Mouse (Mus musculus) neural tube, embryonic 13.5 days (tissue): ENCODE data around the gene Sox5. TPM values are rescaled to one million over a fixed set of nuclear protein-coding genes. Genes with fewer than 3 reads are reported as not detected.
"Not testable (repeated sequence)": the region's sequence is repeated elsewhere in the genome, so short reads cannot be mapped to it uniquely, and the experiment has no call there.

Source experiments
- ATAC-seq: fragments of 200-750 bp; cut with Nextera tagmentation; 2 replicates; pipeline ENCODE4 v1.8.0; 2017; ENCODE audit warnings: low read depth, mild to moderate bottlenecking, moderate TSS enrichment, moderate library complexity
- H3K27ac ChIP-seq: fragments of 300-500 bp; sonication (generic); replicated peaks from 2 replicates; pipeline ENCODE4 v1.5.1; 2015; ENCODE audit warnings: moderate library complexity, mild to moderate bottlenecking, inconsistent platforms
- H3K27me3 ChIP-seq: fragments of 300-500 bp; sonication (generic); 2 replicates; pipeline ENCODE4 v1.6.1; 2015; ENCODE audit warnings: mild to moderate bottlenecking, inconsistent platforms
- H3K36me3 ChIP-seq: fragments of 300-500 bp; sonication (generic); 2 replicates; pipeline ENCODE4 v1.6.1; 2015; ENCODE audit warnings: mild to moderate bottlenecking, inconsistent platforms
- H3K4me1 ChIP-seq: fragments of 300-500 bp; sonication (generic); replicated peaks from 2 replicates; pipeline ENCODE4 v1.6.1; 2015; ENCODE audit warnings: inconsistent platforms
- H3K4me2 ChIP-seq: fragments of 300-500 bp; sonication (generic); 2 replicates; pipeline ENCODE4 v1.6.1; 2015; ENCODE audit warnings: inconsistent platforms, mild to moderate bottlenecking, moderate library complexity
- H3K4me3 ChIP-seq: fragments of 300-500 bp; sonication (generic); 2 replicates; pipeline ENCODE4 v1.5.1; 2015; ENCODE audit warnings: mild to moderate bottlenecking, inconsistent platforms
- H3K9ac ChIP-seq: fragments of 300-500 bp; sonication (generic); 2 replicates; pipeline ENCODE4 v1.6.1; 2015; ENCODE audit warnings: moderate library complexity, mild to moderate bottlenecking, inconsistent platforms
- H3K9me3 ChIP-seq: fragments of 300-500 bp; sonication (generic); 2 replicates; pipeline ENCODE4 v1.6.1; 2016; ENCODE audit warnings: inconsistent platforms
- WGBS: fragments of 180-500 bp; shearing (Covaris S2); methylation state at CpG from one replicate; pipeline ENCODE4 v1.1.7; 2015; 5-methylcytosine and 5-hydroxymethylcytosine counted together
- polyA plus RNA-seq: library from polyadenylated mRNA; unstranded; fragments of >200 nt; fragmentation: Nextera tagmentation; extraction: Ambion mirVana; gene quantifications from 2 replicates; pipeline ENCODE4 v1.2.1, GENCODE M21; 2015

The Sox5 gene
- polyA plus RNA-seq, 1 experiment from 2014 or later = 24.8 TPM

DNA sequence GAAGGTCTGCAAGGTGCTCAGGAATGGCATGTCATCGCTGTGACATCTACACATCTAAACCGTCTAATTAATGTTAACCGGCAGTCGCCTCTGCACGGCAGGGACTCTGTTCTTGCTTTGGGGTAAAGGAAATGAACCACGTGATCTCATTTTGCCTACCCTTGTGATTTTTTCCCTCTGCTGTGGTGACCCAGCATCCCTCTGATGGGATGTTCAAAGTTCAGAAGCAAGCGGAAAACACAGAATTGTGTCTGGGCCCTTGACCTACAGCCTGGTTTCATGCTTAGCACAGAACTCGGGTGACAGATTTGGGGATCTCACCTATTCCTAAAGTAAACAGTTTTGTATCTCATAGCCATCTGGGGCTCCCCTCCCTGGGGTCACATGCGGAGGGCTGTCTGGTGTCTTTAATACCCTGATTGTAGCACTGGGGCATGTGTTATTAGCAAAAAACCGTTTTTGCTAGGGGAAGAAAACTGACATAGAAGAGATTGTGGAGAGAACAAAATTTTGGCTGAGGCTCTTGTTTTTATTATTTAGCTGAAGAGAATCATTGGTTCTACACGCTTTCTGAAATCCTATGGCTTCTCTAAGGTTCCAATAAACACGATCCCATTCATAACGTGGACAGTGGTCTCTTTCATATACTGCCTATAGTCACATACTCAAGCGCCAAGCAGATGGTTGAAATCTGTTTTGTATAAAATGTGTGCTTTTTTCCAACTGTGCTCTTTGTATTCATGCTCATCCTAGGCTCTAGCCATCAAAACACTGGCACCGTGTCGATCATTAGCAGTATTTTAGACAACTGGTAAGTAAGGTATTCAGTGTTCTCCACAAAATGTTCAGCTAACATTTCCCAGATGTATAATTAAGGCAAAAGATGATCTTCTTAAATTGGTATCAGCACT, 584.3 kb downstream of the Sox5 start:
- no peak overlapping the region for H3K9ac ChIP-seq
- no peak overlapping the region for H3K4me2 ChIP-seq
- H3K9me3 ChIP-seq = no peaks in the 10 kb centered on the region
- H3K4me1 ChIP-seq = peaks cover 11% of the 10 kb centered on the region; the same call in 1 of the 2 replicates
- WGBS = 55% methylated on average over 16 of the region's 16 CpGs
- H3K27ac ChIP-seq = peak overlapping the region; percentile 35
- no peaks in the 10 kb centered on the region for H3K27me3 ChIP-seq
- H3K4me3 ChIP-seq = no peak overlapping the region
- no peaks in the 10 kb centered on the region for H3K36me3 ChIP-seq
- ATAC-seq = no peak

DNA sequence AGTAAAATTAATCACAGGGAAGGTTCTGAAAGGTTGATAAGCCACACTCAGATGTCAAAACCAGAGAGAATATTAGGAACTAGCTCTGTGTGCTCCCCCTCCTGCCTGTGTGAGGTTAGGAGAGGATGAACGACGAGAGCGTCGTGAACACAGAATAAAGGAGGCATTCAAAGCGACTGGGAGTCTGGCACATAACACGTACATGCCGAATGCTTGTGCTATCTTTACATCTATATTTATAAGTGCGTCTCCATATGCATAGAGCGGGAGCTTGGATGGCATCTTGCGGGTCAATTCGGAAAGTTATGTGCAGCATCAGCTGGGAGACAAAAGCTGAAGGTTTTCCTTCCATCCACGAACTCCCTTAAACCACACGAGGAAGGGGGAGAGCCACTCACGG, 585.8 kb downstream of the Sox5 start:
- ATAC-seq = no peak
- H3K9me3 ChIP-seq = 0 out of 2 replicates have a peak, but pooled peaks cover under 1% of the 10 kb centered on the region
- no peak overlapping the region for H3K27ac ChIP-seq
- no peaks in the 10 kb centered on the region for H3K36me3 ChIP-seq
- peaks cover 11% of the 10 kb centered on the region; the same call in 1 of the 2 replicates for H3K4me1 ChIP-seq
- no peak overlapping the region for H3K4me3 ChIP-seq
- no peak overlapping the region for H3K4me2 ChIP-seq
- no peak overlapping the region for H3K9ac ChIP-seq
- no peaks in the 10 kb centered on the region for H3K27me3 ChIP-seq
- 75% methylated on average over 14 of the region's 14 CpGs for whole genome bisulfite sequencing

DNA sequence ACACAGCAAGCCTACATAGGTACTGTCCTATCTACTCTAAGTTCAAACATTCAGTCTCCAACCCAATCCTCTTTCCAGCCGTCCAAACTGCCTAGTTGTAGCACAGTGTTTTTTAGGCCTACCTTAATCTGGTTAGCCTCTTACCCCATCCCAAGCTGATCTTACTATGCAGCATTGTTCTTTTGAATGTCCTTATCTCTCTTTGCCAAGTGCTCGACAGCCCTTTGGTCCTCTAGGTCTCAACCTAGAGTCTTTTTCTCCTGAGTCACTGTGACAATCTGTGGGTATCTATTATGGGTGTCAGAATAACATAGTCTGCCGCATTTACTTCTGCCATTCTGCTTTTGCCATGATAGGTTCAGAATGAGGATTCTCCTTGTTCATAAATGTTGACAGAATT, 598.7 kb downstream of the Sox5 start:
- H3K9me3 ChIP-seq = no peaks in the 10 kb centered on the region
- ATAC-seq = no peak
- H3K4me2 ChIP-seq = no peak overlapping the region
- no peak overlapping the region for H3K27ac ChIP-seq
- no peak overlapping the region for H3K9ac ChIP-seq
- 90% methylated on average over 3 of the region's 3 CpGs for WGBS
- peaks cover 12% of the 10 kb centered on the region for H3K4me1 ChIP-seq
- no peaks in the 10 kb centered on the region for H3K36me3 ChIP-seq
- no peak overlapping the region for H3K4me3 ChIP-seq
- no peaks in the 10 kb centered on the region for H3K27me3 ChIP-seq

DNA sequence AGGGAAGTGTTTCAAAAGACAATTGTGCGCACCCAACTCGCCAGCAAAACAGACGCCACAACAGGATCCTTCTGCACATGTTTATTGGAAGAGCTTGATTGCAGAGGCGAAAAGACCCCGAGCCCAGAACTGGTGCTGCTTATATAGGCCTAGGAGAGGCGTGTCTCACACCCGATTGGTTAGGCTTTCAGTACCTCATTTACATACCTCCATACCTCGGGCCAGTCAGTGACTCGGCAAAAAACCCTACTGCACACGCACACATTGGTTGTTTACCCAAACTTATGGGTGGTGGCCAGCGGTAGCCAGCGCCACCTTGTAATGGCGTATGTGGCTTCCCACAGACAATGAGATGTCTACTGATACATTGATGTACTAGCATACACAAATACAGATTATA, 599.3 kb downstream of the Sox5 start:
- H3K27ac ChIP-seq, H3K4me3 ChIP-seq: not testable (repeated sequence)
- 93% methylated on average over 13 of the region's 13 CpGs for WGBS

DNA sequence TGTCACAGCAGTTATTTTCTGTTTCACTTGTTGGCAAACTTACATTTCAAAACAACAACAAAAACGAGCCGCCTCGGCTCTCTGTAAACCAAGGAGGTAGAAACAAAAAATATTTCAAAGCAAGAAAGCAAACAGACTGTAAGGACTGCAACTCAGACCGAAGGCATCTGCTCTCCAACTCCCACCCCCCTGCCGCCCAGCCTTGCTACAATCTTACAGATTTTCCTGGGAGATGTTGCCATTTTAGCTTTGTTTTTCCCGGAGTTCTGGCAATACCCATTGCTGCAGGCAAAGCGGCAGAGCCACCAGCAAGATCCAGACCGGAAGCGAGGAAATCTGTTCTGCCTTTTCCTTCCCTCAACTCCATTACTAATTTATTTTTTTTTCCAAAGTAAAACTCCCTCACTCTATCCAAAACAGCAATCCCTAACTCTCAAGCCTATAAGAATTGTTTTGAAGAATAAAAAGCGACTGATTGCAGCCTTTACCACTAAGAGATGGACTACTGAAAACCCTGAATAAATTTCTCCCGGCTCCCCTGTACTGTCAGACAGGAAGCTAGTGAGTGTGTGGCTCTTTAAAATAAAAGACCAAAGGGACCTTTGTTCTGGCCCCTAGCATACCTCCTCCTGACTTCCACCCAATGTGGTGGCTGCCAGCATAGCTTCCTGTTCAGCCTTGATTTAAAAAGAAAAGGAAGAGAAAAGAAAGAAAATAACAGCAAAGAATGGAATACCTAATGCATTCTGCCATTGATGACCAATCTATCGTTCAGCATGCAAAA, 600.5 kb downstream of the Sox5 start:
- WGBS = 48% methylated on average over 12 of the region's 12 CpGs
- peak overlapping the region; percentile 53; the same call in 1 of the 2 replicates for H3K9ac ChIP-seq
- H3K9me3 ChIP-seq = no peaks in the 10 kb centered on the region
- H3K4me1 ChIP-seq = peaks cover 12% of the 10 kb centered on the region
- no peak for ATAC-seq
- no peaks in the 10 kb centered on the region for H3K27me3 ChIP-seq
- H3K27ac ChIP-seq = peak overlapping the region; percentile 49; the same call in 1 of the 2 replicates
- peak overlapping the region; percentile 19 for H3K4me3 ChIP-seq
- peak overlapping the region; percentile 42 for H3K4me2 ChIP-seq
- no peaks in the 10 kb centered on the region for H3K36me3 ChIP-seq

More for the DNA sequence above, 599.3 kb downstream of the Sox5 start:
- H3K4me1 ChIP-seq = peaks cover 12% of the 10 kb centered on the region
- H3K36me3 ChIP-seq, H3K27me3 ChIP-seq, H3K9ac ChIP-seq, H3K9me3 ChIP-seq, H3K4me2 ChIP-seq, ATAC-seq: not testable (repeated sequence)

DNA sequence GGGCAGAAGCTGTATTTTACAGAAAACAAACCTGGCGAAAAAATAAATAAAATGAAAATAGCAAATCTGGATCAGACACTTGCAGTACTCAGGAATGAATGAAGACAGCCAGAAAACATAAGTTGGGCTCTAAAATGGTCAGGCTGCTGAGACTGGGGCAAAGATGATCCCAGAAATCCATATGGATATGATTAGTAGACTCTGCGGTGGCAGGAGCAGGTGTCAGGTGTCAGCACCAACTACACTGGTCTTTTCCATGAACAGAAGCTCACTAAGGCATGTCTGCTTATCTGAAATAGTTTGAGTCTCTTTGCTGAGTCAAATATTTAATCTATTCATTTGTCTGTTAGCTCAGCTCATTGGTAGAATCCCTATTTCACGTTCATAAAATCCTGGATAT, 602.7 kb downstream of the Sox5 start:
- Histone ChIP-seq H3K9ac (no peak overlapping the region), H3K27me3 (no peaks in the 10 kb centered on the region), H3K4me2 (no peak overlapping the region), H3K27ac (no peak overlapping the region), H3K9me3 (no peaks in the 10 kb centered on the region), H3K36me3 (no peaks in the 10 kb centered on the region), H3K4me1 (peaks cover 17% of the 10 kb centered on the region), H3K4me3 (no peak overlapping the region)
- ATAC-seq = no peak
- WGBS = 87% methylated on average over 3 of the region's 3 CpGs

DNA sequence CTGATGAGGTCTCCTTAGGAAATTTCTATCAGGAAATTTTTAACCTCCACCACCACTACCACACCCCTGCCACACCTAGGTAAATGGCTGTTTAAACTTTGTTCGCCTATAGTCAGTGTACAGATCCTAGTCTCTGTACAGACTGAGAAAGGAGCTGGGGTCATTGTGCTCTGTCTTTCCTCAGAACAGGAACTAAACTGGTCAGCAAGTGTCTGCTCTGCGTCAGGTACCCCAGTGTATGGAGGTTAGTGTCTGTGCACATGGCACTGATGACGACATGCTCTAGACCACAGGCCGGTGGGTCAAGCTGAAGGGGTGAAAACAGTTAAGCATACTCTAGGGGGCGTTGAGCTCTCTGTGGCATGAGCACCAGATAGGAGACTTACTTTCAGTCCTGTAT, 605.1 kb downstream of the Sox5 start:
- Histone ChIP-seq H3K9ac (no peak overlapping the region), H3K4me1 (peaks cover 22% of the 10 kb centered on the region), H3K4me3 (no peak overlapping the region), H3K27ac (no peak overlapping the region), H3K27me3 (no peaks in the 10 kb centered on the region), H3K36me3 (no peaks in the 10 kb centered on the region), H3K4me2 (no peak overlapping the region), H3K9me3 (no peaks in the 10 kb centered on the region)
- WGBS = 94% methylated on average over 5 of the region's 5 CpGs
- no peak for ATAC-seq

DNA sequence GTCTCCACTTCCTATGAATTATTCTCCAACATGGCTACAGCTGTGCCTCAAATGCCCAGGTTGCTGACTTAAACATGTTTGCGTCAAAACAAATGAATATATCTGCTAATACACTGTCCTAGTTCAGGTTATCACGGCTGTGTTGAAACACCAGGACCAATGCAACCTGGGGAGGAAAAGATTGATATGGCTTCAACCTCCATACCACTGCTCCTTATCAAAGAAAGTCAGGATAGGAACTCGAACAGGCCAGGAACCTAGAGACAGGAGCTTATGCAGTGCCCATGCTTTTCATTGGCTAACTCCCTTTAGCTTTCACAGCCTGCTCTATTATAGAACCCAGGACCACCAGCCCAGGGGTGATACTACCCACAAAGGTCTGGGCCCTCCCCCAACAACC, 606.2 kb downstream of the Sox5 start:
- Histone ChIP-seq H3K4me1 (peaks cover 11% of the 10 kb centered on the region), H3K4me3 (no peak overlapping the region), H3K9me3 (no peaks in the 10 kb centered on the region), H3K36me3 (no peaks in the 10 kb centered on the region), H3K4me2 (no peak overlapping the region), H3K27ac (no peak overlapping the region), H3K9ac (no peak overlapping the region), H3K27me3 (no peaks in the 10 kb centered on the region)
- WGBS = 96% methylated on average over 3 of the region's 3 CpGs
- ATAC-seq = no peak

DNA sequence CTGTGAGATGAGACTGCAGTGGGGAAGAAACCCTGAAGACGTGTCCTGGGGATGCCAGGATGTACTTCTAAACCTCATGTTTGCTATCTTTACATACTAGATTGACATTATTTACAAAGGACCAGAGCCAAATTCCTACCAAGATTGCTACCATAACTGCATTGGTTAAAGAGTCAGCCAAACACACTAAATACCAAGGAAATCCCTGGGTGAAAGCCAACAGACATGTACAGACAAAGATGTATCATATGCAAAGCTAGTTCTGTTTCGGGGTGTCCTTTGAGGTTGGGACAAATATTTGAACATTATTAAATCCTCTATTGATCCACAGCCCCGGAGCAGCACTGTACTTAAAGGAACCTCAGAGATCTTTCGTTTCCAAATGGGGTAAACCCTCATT, 611.2 kb downstream of the Sox5 start:
- no peak overlapping the region for H3K4me2 ChIP-seq
- no peaks in the 10 kb centered on the region for H3K27me3 ChIP-seq
- H3K36me3 ChIP-seq = no peaks in the 10 kb centered on the region
- no peak for ATAC-seq
- H3K4me1 ChIP-seq = peaks cover 39% of the 10 kb centered on the region
- no peak overlapping the region for H3K9ac ChIP-seq
- H3K4me3 ChIP-seq = no peak overlapping the region
- WGBS = 79% methylated on average over 4 of the region's 4 CpGs
- no peaks in the 10 kb centered on the region for H3K9me3 ChIP-seq
- H3K27ac ChIP-seq = no peak overlapping the region

DNA sequence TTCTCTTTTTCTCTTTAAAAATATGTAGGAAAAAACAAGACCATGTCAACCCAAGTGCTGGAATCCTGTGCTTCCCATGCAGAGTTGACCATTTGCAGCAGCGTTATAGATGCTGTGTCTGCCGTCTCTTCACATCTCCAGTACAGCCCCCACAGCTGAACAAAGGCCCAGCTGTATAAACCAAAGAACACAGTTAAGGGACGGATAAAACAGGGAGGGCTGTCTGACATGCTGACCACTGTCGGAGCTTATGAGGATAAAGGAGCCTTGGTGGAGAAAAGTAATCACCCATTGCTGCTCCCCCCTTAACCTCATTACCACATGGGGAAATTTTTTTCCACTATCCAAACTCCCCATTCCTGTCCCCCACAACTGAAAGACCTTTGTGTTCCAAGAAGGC, 612.0 kb downstream of the Sox5 start:
- 13% methylated on average over 4 of the region's 4 CpGs for WGBS
- no peak overlapping the region for H3K27ac ChIP-seq
- peaks cover 40% of the 10 kb centered on the region for H3K4me1 ChIP-seq
- no peak for ATAC-seq
- no peak overlapping the region for H3K9ac ChIP-seq
- no peak overlapping the region for H3K4me3 ChIP-seq
- H3K27me3 ChIP-seq = no peaks in the 10 kb centered on the region
- H3K4me2 ChIP-seq = no peak overlapping the region
- no peaks in the 10 kb centered on the region for H3K9me3 ChIP-seq
- no peaks in the 10 kb centered on the region for H3K36me3 ChIP-seq

DNA sequence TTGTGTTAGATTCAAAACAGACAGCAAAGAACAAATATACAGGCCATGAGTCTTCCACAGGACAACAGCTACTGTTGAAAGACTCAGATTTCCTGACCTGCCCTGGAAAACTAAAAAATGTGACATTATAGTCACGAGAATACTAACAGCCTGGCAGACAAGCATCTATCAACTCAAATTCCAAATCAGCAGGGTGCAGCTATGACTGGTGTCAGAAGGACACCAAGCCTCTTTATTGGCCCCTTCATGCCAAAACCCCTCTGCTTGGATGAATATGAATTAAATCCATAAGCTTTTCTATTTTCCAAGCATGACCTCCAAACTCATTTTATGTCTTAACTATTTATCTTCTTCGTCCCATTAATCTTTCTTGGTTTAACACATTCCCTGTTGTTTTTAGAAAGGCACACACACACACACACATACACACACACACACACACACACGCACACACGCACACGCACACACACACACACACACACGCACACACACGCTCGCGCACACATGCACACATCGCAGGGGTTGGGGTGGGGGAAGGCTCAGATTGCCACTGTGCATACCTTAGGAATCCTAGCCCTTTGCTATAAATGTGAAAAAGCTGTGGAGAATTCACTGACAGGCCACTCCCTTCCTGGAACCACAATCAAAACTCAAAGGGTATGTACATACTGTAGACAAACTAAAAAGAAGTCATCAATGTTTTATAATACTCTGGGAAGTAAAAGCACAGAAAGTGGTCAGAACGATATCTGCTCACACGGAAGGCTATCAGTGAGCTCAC, 612.9 kb downstream of the Sox5 start:
- Histone ChIP-seq H3K27ac (no peak overlapping the region), H3K9ac (no peak overlapping the region), H3K4me1 (peaks cover 33% of the 10 kb centered on the region), H3K4me2 (no peak overlapping the region), H3K36me3 (no peaks in the 10 kb centered on the region), H3K27me3 (no peaks in the 10 kb centered on the region), H3K4me3 (no peak overlapping the region), H3K9me3 (no peaks in the 10 kb centered on the region)
- no peak for ATAC-seq
- WGBS = 58% methylated on average over 12 of the region's 12 CpGs

DNA sequence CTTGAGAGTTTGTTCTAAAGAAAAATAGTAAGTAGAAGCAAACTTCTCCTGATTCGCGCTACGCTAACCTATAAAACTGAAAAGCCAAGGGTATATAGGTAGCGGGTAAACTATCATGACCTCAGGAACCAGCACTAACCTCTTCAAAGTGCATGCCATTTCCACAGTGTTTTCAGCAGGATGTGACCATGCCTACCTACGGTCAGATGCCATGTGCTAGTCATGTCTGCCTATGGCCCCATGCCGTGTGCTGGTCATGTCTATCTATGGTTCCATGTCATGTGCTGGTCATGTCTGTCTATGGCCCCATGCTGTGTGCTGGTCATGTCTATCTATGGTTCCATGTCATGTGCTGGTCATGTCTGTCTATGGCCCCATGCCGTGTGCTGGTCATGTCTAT, 614.7 kb downstream of the Sox5 start:
- Histone ChIP-seq H3K9me3 (no peaks in the 10 kb centered on the region), H3K4me3 (no peak overlapping the region), H3K27ac (no peak overlapping the region), H3K4me2 (no peak overlapping the region), H3K36me3 (no peaks in the 10 kb centered on the region), H3K9ac (no peak overlapping the region), H3K4me1 (peaks cover 31% of the 10 kb centered on the region), H3K27me3 (no peaks in the 10 kb centered on the region)
- 98% methylated on average over 7 of the region's 7 CpGs for WGBS
- ATAC-seq = no peak
